Mouse (Mus musculus) cerebellum, adult 2 months (tissue): ENCODE results near the gene Cpsf6.

Experiments
- CTCF ChIP-seq: fragments of 200-500 bp; IDR thresholded peaks from 2 replicates; pipeline ENCODE4 v1.5.1; 2011; ENCODE audit warnings: low read depth, mild to moderate bottlenecking, control low read depth, low read length, moderate library complexity, borderline replicate concordance; ENCODE audit not compliant: insufficient read depth
- POLR2A ChIP-seq: fragments of 200-500 bp; IDR thresholded peaks from 2 replicates; pipeline ENCODE4 v1.6.1; 2011; ENCODE audit warnings: low read length, control low read depth, borderline replicate concordance; ENCODE audit not compliant: insufficient read depth

GRCm38 (mm10) chr10:117304371-117304770 lies 75.4 kb downstream of the Cpsf6 start:
- no peak for TF ChIP-seq CTCF
- TF ChIP-seq POLR2A = no peak
